Mouse (Mus musculus) lung, postnatal 0 days (tissue): ENCODE results near the gene Dapp1.

Experiments
- CTCF ChIP-seq: IDR thresholded peaks from 2 replicates; pipeline ENCODE4 v1.5.1; 2016; ENCODE audit warnings: antibody characterized with exemption, mild to moderate bottlenecking
- EP300 ChIP-seq: IDR thresholded peaks from 2 replicates; pipeline ENCODE4 v1.6.1; 2016; ENCODE audit warnings: antibody characterized with exemption, mild to moderate bottlenecking, control low read depth

GRCm38 (mm10) chr3:137998491-137999223 is 17.3 kb upstream of the Dapp1 start:
- TF ChIP-seq EP300 (no peak), CTCF (no peak)
